Mouse (Mus musculus): Measurements from ENCODE around the gene Mrpl52. TPM values are rescaled to one million over a fixed set of nuclear protein-coding genes. Genes with fewer than 3 reads are reported as not detected.

Gene Mrpl52
- polyA plus RNA-seq, 1 experiment from 2014 or later = 273 TPM

DNA sequence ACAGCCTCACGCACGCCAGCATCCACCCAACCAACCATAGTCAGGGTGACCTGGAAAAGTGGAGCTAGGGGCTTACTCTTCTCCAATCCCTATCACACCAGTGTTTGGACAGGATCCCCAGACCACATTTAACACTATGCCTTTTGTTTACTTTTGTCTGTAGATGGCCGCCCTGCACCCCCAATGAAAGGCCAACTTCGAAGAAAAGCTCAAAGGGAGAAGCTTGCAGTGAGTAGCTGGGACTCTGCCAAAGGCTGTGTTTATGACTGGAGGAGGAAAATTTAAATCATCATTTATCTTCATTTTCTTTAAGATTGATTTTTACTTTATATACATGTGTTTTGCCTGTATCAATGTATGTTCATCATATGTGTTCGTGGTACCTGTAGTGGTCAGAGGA, 1.7 kb downstream of the Mrpl52 start:
- ATAC-seq (ENCODE audit: insufficient read depth, low FRiP score, low read depth) = no peak
- no peaks in the 10 kb centered on the region for H3K27me3 ChIP-seq (replicated peaks)
- WGBS = 71% methylated on average over 5 of the region's 5 CpGs
- H3K36me3 ChIP-seq = no peaks in the 10 kb centered on the region
- no peak overlapping the region for H3K4me2 ChIP-seq
- H3K9me3 ChIP-seq = no peaks in the 10 kb centered on the region
- no peak overlapping the region for H3K4me3 ChIP-seq (replicated peaks)
- H3K4me1 ChIP-seq = peaks cover 23% of the 10 kb centered on the region
- no peak overlapping the region for H3K9ac ChIP-seq
- no peak overlapping the region for H3K27ac ChIP-seq

DNA sequence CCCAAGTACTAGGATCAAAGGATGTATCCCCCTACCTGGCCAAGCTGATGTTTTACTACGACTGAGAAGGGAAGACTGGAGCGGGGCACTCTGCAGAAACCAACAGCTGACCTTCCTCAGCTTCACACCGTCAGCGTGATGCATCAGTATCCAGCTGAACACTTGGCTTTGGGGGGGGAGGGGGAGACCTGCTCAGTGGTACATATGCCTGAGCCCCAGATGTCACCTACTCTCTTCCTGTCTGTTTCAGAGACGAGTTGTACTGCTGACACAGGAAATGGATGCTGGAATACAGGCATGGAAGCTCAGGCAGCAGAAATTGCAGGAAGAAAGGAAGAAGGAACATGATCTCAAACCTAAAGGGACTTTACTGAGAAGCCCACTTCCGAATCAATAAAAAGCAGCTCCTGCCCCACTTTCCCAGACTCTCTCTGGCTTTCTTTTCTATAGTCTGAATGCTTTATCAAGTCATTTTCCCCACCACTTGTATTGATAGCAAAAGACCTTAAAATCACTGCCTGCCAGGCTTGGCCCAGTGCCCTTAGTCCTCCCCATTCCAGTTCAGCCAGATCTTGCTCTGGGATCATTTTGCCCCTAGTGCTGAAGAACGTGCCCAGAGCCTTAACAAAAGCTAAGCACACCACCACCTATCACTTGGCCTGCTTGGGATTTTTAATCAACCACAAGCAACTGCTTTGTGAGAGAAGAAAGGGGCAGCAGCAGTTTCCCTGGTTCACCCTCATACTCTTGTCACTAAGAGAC, 2.8 kb downstream of the Mrpl52 start:
- Histone ChIP-seq H3K9ac (no peak overlapping the region), H3K27me3 (replicated peaks) (no peaks in the 10 kb centered on the region), H3K4me2 (no peak overlapping the region), H3K27ac (peak overlapping the region; percentile 97), H3K9me3 (no peaks in the 10 kb centered on the region), H3K4me1 (peaks cover 34% of the 10 kb centered on the region), H3K4me3 (replicated peaks) (no peak overlapping the region), H3K36me3 (no peaks in the 10 kb centered on the region)
- WGBS = 51% methylated on average over 7 of the region's 7 CpGs
- no peak for ATAC-seq (ENCODE audit: insufficient read depth, low FRiP score, low read depth)

DNA sequence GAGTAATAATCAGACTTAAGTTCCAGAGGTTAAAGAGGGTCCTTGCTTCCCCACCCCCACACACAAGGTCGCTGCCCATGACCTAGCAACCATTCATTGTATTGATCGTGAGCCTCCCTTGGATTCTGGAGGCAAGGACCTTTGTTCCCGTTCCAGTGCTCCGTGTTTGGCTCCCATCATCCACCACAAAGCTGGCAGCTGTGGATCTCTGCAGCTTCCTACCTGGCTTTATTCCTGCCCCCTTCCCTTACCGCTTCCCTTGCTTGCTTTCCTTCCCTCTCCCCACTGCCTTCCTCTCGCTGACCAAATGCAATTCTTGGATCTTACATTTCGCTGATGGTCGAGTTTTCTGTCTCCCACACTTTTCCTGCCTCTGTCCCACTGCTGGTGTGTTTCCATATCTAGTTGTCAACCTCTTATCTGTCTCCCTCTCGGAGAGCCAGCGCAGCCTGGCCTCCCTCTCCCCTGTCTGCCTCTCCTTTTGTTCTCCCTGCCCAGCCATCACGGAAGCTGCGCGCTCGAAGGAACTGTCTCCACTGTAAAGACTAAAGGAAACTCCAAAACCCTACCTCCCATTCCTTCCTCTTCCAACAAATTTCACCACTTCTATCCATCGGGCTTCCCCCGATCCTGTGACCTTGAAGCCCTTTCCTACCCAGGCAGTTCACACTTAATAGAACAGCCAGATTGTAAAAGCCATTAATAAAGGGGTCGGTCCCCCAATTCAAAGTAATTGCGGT, 3.9 kb downstream of the Mrpl52 start:
- Histone ChIP-seq H3K27ac (peak overlapping the region; percentile 97), H3K9ac (peak overlapping the region; percentile 91; the same call in 1 of the 2 replicates), H3K4me2 (peak overlapping the region; percentile 74), H3K36me3 (no peaks in the 10 kb centered on the region), H3K9me3 (no peaks in the 10 kb centered on the region), H3K27me3 (replicated peaks) (no peaks in the 10 kb centered on the region), H3K4me3 (replicated peaks) (peak overlapping the region; percentile 72), H3K4me1 (peaks cover 36% of the 10 kb centered on the region)
- 7% methylated on average over 18 of the region's 18 CpGs for WGBS
- no peak for ATAC-seq (ENCODE audit: insufficient read depth, low FRiP score, low read depth)

DNA sequence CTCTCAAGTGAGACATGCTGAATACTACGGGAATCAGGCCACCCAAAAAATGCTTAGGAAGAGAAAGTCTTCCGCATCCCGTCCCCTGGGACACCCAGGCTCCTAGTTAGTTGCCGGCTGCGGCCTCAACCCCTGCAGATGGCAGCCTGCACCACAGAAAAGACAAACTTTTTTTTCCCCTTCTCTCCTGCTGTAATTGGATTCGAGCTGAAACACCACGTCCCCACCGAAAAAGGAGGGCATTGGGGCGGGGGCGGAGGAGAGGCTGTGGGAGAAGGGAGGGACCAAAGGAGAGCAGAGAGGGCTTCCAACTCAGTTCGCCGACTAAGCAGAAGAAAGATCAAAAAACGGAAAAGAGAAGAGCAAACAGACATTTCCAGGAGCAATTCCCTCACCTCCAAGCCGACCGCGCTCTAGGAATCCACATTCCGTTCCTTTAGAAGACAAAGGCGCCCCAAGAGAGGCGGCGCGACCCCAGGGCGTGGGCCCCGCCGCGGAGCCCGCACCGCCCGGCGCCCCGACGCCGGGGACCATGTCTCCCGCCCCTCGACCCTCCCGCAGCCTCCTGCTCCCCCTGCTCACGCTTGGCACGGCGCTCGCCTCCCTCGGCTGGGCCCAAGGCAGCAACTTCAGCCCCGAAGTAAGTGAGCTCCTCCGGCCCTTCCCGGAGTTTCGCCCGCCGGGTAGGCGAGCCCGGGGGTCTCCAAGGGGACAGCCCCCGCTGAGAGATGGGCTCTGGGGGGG, 4.8 kb downstream of the Mrpl52 start, which contains the start of gene Mmp14:
TSS of gene Mmp14 (plus strand) at position 279 of the 744 bp plus-strand sequence.
- Histone ChIP-seq H3K36me3 (0 out of 2 replicates have a peak, but pooled peaks cover 3% of the 10 kb centered on the region), H3K4me3 (replicated peaks) (peak within 1 kb of the TSS; percentile 72), H3K27ac (peak within 1 kb of the TSS; percentile 97), H3K4me1 (peaks cover 36% of the 10 kb centered on the region), H3K4me2 (peak within 1 kb of the TSS; percentile 74), H3K9ac (peak within 1 kb of the TSS; percentile 91), H3K9me3 (no peaks in the 10 kb centered on the region), H3K27me3 (replicated peaks) (no peaks in the 10 kb centered on the region)
- peak; percentile 21; the same call in 1 of the 2 replicates for ATAC-seq (ENCODE audit: insufficient read depth, low FRiP score, low read depth)
- WGBS = under 1% methylated on average over 49 of the region's 49 CpGs

DNA sequence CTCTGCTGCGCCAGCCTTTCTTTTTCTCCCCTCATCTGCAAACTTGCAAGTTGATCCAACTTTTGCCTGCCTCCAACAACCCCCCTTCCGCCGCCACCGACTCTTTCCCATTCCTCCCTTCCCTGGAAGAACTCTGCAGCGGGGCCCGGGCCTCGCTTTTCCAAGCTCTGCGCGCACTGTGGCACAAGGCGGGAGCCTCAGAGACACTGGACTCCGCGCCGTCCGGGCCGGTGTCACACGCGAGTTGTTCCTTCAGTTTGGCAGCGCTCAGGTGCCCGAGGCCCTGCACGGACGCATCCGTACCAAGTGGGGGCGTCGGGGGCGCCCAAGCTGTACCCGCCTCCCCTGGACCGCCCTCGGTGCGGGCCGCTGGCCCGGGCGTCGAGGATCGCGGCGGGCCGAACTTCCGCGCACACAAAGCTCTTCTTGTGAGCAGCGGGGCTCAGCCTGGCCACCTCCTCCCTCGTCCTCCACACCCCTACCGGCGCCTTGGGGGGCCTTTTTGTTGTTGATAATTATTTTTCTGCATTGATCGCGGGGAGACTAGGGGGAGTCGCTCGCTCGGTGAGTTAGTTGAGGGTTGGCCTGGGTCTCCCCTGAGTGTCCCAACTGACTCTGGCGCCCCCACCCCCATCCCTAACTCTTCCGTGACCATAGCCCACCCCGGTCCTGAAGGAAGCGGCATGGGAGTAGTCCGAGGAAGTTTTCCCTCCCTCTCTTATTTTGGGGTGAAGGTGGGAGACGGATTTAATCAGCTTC, 5.5 kb downstream of the Mrpl52 start:
- Histone ChIP-seq H3K4me2 (peak overlapping the region; percentile 74), H3K9ac (peak overlapping the region; percentile 91), H3K36me3 (peaks cover 10% of the 10 kb centered on the region; the same call in 1 of the 2 replicates), H3K27ac (peak overlapping the region; percentile 97), H3K4me1 (peaks cover 36% of the 10 kb centered on the region), H3K9me3 (no peaks in the 10 kb centered on the region), H3K27me3 (replicated peaks) (no peaks in the 10 kb centered on the region), H3K4me3 (replicated peaks) (peak overlapping the region; percentile 72)
- ATAC-seq (ENCODE audit: insufficient read depth, low FRiP score, low read depth) = peak; percentile 16; the same call in 1 of the 2 replicates
- WGBS = 2% methylated on average over 54 of the region's 54 CpGs

DNA sequence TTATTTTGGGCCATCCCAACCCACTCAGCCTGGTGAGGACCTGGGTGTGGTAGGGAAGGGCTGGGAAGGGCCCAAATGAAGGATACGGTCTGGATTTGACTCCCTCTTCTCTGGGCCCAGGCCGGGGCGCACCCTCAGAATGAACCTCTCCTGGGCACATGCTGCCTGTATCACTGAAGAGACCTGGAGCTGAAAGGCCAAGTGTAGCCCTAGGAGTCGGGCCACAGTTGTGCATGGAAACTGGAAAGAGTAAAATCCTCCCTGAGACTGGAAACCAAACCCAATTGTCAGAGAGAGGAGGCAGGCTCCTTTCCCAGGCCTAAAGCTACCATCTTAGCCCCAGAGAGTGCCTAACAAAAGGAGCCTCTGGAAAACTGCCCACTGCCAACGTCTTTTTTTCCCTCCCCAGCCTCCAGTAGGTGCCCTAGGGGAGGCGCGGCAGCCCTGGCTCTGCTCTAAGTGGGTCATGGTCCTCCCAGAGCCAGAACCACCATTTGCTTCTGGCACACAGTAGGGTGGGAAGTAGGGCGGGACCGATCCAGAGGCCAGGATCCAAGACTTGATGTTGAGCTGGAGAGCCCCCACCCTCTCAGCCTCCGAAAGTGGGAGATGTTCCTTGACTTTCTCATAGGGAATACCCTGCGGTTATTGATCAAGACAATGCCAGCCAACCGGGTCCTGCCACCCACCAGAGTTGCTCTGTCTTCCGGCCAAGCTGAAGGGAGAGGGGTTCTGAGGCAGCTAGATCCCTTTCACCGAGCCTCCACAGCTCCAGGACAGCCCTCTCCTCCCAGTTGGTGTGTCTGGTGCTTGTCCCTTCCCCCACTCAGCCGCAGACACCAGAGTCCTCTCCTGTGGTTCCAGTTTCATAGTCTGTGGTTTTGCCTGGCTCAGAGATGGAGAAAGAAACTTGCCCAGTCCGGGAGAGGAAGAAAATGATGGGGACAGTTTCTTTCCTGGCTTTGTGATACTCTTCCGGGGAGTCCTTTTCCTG, 6.4 kb downstream of the Mrpl52 start:
- Histone ChIP-seq H3K27ac (peak overlapping the region; percentile 97), H3K9me3 (no peaks in the 10 kb centered on the region), H3K4me1 (peaks cover 36% of the 10 kb centered on the region), H3K36me3 (peaks cover 15% of the 10 kb centered on the region; the same call in 1 of the 2 replicates), H3K27me3 (replicated peaks) (no peaks in the 10 kb centered on the region), H3K9ac (peak overlapping the region; percentile 91), H3K4me2 (peak overlapping the region; percentile 74), H3K4me3 (replicated peaks) (peak overlapping the region; percentile 72)
- ATAC-seq (ENCODE audit: insufficient read depth, low FRiP score, low read depth) = no peak
- 22% methylated on average over 17 of the region's 17 CpGs for WGBS

DNA sequence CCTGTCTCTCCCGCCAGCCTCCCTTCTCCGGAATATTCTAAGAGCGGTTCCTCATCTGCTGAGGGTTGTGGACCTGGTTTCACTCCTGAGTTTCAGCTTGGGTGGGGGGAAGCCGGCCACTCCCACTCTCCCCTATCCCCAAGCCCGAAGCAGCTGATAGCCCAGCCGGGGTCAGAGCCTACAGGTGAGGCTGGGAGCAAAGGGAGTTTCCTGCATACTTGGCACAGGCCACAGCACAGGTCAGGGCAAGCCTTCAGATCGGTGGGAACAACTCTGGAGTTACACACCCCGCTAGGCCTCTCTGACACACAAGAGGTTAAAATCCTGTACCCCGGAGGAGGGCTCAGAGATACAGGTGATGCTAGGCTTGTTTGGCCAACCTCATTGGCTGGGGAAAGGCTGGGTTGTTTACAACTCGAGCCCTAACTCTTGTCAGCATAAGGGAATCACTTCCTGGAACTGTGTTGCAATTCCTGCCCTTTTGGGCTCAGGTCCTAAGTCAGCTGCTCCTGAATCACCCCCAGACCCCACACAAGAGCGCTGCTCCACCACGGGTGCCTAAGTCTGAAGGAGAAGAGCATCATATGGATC, 7.3 kb downstream of the Mrpl52 start:
- Histone ChIP-seq H3K9ac (peak overlapping the region; percentile 91; the same call in 1 of the 2 replicates), H3K4me1 (peaks cover 36% of the 10 kb centered on the region), H3K36me3 (peaks cover 24% of the 10 kb centered on the region), H3K27me3 (replicated peaks) (no peaks in the 10 kb centered on the region), H3K27ac (peak overlapping the region; percentile 97), H3K4me2 (peak overlapping the region; percentile 74), H3K9me3 (no peaks in the 10 kb centered on the region), H3K4me3 (replicated peaks) (peak overlapping the region; percentile 72)
- WGBS = 38% methylated on average over 12 of the region's 12 CpGs
- no peak for ATAC-seq (ENCODE audit: insufficient read depth, low FRiP score, low read depth)

DNA sequence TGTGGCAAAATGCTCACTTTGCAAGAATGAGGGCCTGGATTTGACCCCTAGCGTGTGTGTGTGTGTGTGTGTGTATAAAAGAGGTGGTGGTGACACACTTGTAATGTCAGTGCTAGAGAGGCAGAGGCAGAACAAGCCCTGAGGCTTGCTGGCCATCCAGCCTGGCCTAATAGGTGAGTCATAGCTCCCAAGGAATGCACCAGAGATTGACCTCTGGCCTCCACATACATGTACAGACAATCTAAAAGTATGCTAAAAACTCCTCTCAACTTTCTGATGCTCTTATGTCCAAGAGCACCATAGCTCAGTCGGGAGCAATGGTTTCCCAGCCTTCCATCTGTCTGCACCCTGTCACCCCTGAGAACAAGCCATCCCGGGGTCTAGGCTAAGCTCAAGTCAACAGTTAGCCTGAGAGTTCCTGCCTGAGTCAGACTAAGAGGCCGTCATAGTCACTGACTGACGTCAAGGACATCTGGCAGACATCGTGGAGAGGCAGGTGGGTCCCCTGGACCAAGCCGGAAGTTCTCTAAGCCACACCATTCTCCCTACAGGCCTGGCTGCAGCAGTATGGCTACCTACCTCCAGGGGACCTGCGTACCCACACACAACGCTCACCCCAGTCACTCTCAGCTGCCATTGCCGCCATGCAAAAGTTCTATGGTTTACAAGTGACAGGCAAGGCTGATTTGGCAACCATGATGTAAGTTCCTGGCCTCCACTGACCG, 8.6 kb downstream of the Mrpl52 start:
- Histone ChIP-seq H3K9ac (no peak overlapping the region), H3K27me3 (replicated peaks) (no peaks in the 10 kb centered on the region), H3K4me2 (no peak overlapping the region), H3K36me3 (peaks cover 38% of the 10 kb centered on the region), H3K9me3 (no peaks in the 10 kb centered on the region), H3K27ac (no peak overlapping the region), H3K4me3 (replicated peaks) (no peak overlapping the region), H3K4me1 (peaks cover 27% of the 10 kb centered on the region)
- ATAC-seq (ENCODE audit: insufficient read depth, low FRiP score, low read depth) = no peak
- 80% methylated on average over 11 of the region's 11 CpGs for WGBS

DNA sequence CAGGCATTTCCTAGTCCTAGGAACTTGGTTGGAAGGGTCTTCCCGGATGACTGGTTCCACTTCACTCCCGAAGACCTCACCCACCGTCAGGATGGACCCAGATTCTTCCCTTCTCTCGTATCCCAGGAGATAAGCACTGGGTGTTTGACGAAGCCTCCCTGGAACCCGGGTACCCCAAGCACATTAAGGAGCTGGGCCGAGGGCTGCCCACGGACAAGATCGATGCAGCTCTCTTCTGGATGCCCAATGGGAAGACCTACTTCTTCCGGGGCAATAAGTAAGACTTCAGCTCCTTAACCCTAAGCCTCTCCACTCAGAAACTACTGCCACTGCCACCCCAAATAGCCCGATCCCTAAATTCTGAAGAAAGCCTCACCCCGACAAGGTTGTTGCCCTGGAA, 12.4 kb downstream of the Mrpl52 start:
- ATAC-seq (ENCODE audit: insufficient read depth, low FRiP score, low read depth) = no peak

More for the DNA sequence above, 12.4 kb downstream of the Mrpl52 start:
- peaks cover 41% of the 10 kb centered on the region for H3K36me3 ChIP-seq
- H3K27me3 ChIP-seq (replicated peaks) = no peaks in the 10 kb centered on the region
- H3K9ac ChIP-seq = no peak overlapping the region
- WGBS = 88% methylated on average over 12 of the region's 12 CpGs
- H3K4me2 ChIP-seq = no peak overlapping the region
- no peaks in the 10 kb centered on the region for H3K9me3 ChIP-seq
- H3K4me3 ChIP-seq (replicated peaks) = no peak overlapping the region
- peaks cover 17% of the 10 kb centered on the region for H3K4me1 ChIP-seq
- no peak overlapping the region for H3K27ac ChIP-seq
